Mouse (Mus musculus) brown adipose tissue, adult 24 weeks (tissue): ENCODE measurements around the gene Pik3ap1. TPM values are rescaled to one million over a fixed set of nuclear protein-coding genes. Genes with fewer than 3 reads are reported as not detected.
"Not testable (repeated sequence)": the region's sequence is repeated elsewhere in the genome, so short reads cannot be mapped to it uniquely, and the experiment has no call there.

Experiments used
- H3K27ac ChIP-seq: fragments of 200-500 bp; replicated peaks from 2 replicates; pipeline ENCODE4 v1.5.1; 2012; ENCODE audit warnings: low read depth, mild to moderate bottlenecking, low read length
- H3K4me1 ChIP-seq: fragments of 200-500 bp; 2 replicates; pipeline ENCODE4 v1.6.1; 2012; ENCODE audit warnings: low read length, mixed read lengths; ENCODE audit not compliant: control insufficient read depth, insufficient read depth, insufficient read length
- H3K4me3 ChIP-seq: fragments of 200-500 bp; 2 replicates; pipeline ENCODE4 v1.5.1; 2012; ENCODE audit warnings: low read depth, mild to moderate bottlenecking, low read length, moderate library complexity; ENCODE audit not compliant: insufficient read depth
- polyA plus RNA-seq: library from polyadenylated mRNA; stranded (reverse); fragments of >200 nt; gene quantifications from 2 replicates; pipeline ENCODE4 v1.2.4, GENCODE M21; 2012; ENCODE audit not compliant: missing spikeins, insufficient read depth, insufficient read length

Gene Pik3ap1
- polyA plus RNA-seq, 1 experiment, result 1.4 TPM

DNA sequence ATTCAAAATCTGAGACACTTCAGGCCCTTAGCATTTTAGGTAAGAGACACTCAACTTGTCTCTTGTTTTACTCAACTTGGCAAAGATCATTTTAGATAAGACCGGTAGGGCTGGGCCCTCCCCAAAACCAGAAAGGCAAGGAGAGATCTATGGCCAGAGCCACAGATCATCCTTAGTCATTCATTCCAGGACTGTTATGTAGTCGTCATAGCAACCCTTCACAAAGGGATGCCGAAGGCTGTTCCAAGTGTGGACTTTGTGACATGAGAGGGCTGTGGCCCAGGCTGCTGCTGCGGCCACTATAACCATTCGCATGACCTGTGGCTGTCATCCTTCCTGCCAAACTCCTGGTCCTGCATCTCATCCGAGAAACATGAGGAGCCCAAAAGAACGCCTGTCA, 54.5 kb downstream of the Pik3ap1 start:
- Histone ChIP-seq H3K27ac (no peak overlapping the region), H3K4me1 (no peaks in the 10 kb centered on the region), H3K4me3 (no peak overlapping the region)

DNA sequence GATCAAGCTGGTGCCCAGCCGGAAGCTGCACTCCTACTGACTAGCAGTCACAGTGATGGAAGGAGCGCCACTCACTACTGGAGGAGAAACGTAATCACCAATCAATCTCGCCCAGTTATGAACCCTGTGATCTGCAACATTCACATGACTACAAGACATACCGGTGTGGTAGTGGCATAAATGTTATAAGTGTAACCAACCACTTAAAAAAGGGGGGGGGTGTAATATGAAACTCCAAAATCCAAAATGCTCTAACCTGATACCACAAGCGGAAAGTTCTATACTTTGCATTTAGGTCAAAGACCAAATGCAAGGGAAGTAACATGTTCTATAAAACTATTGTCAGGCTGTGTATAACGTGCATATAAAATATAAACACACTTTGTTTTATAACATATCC, 54.9 kb downstream of the Pik3ap1 start:
- Histone ChIP-seq H3K27ac (no peak overlapping the region), H3K4me1 (no peaks in the 10 kb centered on the region), H3K4me3 (no peak overlapping the region)

DNA sequence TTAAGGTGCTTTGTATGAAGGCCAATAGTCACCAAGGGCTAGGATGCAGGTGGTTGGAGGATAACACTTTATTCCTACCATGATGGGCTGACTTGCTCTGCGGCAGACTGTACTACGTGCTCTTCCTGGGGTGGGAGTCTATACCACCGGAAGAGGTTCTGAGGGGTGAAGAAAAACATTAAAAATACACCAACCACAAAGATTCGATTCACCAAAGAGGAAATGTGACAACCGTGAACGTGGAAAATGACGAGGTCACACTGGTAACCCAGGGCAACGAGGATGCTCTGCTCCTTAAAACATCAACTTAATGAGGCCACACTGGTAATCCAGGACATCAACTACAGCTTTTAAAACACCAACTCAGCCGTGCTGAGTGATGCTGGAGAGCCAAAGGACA, 56.2 kb downstream of the Pik3ap1 start:
- no peak overlapping the region for H3K27ac ChIP-seq
- no peaks in the 10 kb centered on the region for H3K4me1 ChIP-seq
- H3K4me3 ChIP-seq, result no peak overlapping the region

DNA sequence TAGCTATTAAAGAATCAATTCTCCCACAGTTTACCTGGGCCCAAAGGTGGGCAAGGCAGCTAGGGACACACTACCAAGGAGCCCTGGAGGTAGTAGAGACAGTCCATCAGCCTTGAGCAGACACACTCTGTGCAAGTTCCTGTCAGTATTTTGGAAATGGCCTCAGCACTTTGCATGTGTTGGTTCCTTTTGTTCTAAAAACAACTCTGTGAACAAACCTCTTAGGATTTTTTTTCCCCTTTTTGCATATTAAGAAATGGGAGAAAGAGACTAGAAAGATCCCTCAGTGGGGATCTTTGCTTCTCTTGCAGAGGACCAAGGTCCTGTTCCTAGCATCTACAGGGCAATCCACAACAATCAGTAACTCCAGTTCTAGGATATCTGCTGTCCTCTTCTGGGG, 61.1 kb downstream of the Pik3ap1 start:
- Histone ChIP-seq H3K27ac (no peak overlapping the region), H3K4me1 (no peaks in the 10 kb centered on the region), H3K4me3 (no peak overlapping the region)

DNA sequence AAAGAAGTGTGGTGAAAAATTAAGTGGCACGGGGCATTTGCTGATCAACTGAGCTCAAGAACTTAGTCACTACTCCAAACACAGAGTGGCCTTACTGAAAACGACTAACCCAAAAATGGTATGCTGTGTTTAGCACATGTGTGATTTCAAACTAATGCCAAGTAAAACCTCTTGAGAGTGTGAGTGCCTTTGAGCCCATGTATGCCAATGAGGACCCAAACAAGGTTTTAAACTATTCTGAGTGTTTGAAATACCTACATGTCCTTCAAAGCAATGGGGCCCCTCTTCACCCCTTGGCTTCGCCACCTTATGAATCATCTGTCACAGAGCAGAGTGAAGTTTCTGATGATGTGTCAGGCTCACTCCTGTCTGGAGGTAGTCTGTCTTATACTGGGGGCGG, 61.8 kb downstream of the Pik3ap1 start:
- Histone ChIP-seq H3K27ac (no peak overlapping the region), H3K4me1 (no peaks in the 10 kb centered on the region)

DNA sequence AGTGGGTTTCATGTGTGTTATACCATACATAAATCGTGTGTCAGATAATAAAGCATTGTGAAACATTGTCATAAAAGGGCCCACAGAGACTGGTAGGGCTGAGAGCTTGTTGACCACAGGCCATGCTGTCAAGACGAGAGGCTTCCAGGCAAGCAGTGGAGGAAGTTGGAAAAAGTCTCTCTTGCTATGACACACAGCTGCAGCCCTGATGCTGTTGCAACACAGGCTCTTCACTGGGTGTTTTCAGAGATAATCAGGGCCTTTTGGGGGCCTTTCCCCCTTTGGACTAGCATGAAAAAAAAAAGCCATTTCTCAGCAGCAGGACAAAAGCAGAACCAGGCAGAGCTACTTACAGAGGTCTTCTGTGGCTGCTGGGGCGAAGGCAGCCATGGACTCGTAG, 63.8 kb downstream of the Pik3ap1 start:
- H3K4me3 ChIP-seq, result no peak overlapping the region
- no peaks in the 10 kb centered on the region for H3K4me1 ChIP-seq
- H3K27ac ChIP-seq, result peak overlapping the region; percentile 57

More for the DNA sequence above, 61.8 kb downstream of the Pik3ap1 start:
- no peak overlapping the region for H3K4me3 ChIP-seq

DNA sequence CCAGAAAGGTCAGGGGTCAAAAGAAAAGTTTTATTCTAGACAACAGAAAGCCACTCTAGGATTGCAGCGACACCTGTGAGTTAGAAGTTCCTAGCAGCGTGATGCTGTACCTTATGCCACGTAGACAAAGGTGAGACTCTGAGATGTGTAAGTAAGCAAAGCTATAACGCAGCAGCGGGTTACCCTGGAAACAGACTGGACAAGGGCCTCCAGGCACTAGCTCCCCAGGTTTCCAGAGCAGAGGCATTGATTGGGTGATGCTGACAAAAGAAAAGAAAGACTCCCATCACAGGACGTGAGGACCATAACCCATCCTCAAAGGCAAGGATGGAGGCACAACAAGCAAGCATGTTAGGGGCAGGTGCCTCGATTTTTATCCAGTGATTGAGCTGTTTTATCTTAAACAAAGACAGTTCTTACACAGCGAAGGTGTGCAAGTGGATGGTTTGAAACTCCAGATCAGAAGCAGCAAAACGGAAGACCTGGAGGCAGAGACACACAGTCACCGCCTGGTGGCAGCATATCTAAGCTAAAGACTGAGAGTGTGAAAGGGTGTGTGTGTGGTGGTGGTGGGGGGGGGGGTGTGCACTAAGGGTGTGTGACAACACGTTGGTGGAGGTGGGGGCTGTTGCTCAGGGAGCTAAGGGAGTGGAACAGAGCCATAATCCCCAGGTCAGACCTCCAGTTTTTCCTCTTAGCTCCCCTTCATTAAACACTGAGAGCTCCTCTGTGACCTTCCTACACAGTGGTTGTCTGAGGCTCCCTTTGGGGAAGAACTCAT, 67.4 kb downstream of the Pik3ap1 start:
- Histone ChIP-seq H3K4me3 (no peak overlapping the region), H3K27ac (no peak overlapping the region), H3K4me1 (no peaks in the 10 kb centered on the region)

DNA sequence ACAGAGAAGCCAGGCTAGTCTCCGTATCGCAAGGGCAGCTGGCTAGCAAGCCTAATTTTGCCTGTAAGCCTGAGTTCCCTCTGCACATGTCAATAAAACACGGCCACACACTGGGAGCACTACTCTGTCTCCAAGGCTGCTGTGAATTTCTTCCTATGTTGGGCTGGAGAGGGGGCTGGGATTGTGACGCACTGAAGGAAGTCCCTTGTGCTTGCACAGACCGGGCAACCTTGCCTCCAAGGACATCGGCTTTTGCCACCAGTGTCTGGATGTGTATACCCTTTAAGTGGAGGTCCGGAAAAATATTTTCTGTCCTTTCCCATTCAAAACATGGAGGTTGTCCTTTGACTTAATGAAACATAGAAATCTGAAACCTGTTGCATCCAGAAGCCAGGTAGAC, 70.2 kb downstream of the Pik3ap1 start:
- Histone ChIP-seq H3K4me3 (no peak overlapping the region), H3K27ac (no peak overlapping the region), H3K4me1 (no peaks in the 10 kb centered on the region)

DNA sequence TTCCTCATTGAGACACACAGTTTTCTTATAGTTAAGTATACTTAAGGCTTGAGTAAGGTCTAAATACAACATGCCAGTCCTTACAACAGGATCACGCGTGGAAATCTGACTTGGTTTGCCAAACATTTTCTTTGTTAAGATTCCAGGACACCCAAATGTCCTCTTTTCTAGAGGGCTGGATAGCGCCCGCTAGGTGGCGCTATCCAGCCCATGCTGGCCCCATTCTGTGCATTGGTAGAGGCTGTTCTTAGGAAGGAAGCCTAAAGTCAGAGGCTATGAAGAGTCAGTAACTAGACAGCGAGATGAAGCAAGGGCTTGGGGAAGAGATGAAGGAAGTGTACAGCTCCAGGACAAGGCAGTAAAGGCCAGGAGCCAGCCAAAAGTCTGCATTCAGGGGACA, 71.2 kb downstream of the Pik3ap1 start:
- H3K27ac ChIP-seq, result no peak overlapping the region
- H3K4me3 ChIP-seq, result no peak overlapping the region
- no peaks in the 10 kb centered on the region for H3K4me1 ChIP-seq

DNA sequence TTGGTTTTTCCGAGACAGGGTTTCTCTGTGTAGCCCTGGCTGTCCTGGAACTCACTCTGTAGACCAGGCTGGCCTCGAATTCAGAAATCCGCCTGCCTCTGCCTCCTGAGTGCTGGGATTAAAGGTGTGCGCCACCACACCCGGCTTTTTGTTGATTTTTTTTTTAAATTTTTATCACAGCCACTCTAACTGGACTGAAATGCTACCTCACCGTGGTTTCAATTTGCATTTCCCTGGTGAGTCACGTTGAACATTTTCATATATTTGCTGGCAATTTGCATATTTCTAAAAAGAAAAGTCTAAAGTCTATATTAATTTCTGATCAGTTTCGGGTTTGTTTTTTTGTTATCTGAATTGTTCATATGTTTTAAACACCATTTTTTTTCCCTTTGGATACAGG, 72.3 kb downstream of the Pik3ap1 start:
- H3K27ac ChIP-seq, H3K4me1 ChIP-seq, H3K4me3 ChIP-seq: not testable (repeated sequence)

DNA sequence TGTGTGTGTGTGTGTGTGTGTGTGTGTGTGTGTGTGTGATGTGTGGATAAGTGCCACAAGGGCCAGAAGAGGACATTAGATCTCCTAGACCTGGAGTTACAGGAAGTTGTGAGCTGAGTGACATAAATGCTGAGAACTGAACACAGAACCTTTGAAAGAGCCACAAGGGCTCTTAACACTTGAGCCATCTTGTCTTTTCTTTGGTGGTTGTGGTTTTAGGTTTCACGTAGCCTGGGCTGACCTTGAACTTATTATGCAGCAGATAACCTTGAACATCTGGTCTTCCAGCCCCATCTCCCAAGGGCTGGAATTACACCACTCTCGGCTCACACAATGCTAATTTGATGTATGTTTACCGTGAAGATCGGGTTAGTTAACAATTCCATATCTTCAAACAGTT, 72.9 kb downstream of the Pik3ap1 start:
- Histone ChIP-seq H3K27ac (no peak overlapping the region), H3K4me1 (no peaks in the 10 kb centered on the region)

DNA sequence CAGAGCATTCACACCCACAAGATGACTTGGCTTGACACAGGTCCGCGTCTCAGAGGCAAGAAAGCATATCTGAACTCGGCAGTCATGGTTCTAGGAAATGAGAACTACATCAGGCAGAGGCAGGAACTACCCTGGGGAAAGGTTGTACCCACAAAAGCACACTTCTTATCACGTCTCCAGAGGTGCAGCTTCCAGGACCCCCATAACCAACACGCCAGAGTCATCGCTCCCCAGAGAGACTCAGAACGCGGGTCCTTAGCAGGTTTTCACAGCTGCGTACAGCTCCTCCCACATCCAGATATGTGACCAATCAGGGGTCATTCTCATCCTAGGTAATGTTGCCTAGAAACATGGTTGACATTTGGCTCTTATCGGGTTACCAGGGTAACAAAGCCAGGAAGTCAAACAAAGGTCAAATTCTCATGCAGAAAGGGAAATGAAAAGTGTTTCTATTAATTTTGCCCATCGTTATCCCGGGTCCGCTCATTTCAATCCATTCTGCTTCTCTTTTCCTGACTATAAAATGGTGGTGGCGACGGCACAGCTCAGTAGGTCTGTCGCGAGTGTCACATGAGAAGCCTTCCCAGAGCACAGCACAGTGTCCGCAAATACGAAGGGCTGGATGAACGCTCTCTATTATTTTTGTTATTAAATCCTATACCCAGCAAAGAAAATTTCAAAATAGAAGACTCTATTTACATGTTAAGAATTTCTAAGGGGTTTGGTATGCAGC, 73.8 kb downstream of the Pik3ap1 start:
- H3K4me3 ChIP-seq, result 0 out of 2 replicates have a peak overlapping the region, but pooled peaks have one; percentile 22
- no peaks in the 10 kb centered on the region for H3K4me1 ChIP-seq
- no peak overlapping the region for H3K27ac ChIP-seq

More for the DNA sequence above, 72.9 kb downstream of the Pik3ap1 start:
- no peak overlapping the region for H3K4me3 ChIP-seq

DNA sequence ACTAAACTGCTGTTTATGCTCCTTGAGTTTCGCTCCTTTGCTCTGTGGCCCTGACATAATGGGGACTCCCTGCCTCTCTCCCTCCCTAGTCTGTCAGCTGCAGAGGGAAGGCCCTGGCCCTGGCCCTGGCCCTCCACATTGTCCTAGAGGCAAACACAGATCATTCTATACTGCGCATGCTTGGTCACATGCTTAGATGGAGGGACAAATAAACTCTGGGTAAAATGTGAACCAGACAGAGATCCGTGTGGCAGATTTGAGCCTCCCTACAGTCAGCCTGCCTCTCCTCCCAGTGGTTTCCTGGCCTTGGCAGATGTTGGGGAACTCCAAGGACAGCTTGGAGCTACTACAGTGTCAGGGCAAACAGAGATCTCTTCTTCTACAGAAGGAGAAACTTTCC, 81.0 kb downstream of the Pik3ap1 start:
- Histone ChIP-seq H3K4me1 (no peaks in the 10 kb centered on the region), H3K27ac (no peak overlapping the region), H3K4me3 (no peak overlapping the region)

DNA sequence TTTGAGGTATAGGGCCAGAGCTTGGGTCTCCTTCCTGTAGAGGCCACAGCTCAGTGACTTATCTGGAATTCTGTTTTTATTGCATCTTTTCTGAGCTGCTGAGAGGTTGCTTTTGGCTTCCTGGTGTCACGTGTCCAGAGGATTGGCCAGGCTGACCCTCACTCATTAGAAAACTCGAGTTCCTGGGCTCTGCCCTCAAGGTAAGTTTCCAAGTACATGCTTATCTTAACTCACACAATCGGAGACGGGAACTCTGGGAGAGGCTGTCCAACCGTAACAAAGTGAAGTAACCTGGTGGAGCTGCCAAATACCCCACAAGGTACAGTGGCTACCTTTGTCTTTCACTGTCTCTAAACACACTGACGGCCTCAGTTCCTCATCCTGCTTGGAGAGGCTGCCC, 81.5 kb downstream of the Pik3ap1 start:
- Histone ChIP-seq H3K4me3 (no peak overlapping the region), H3K4me1 (no peaks in the 10 kb centered on the region), H3K27ac (no peak overlapping the region)

DNA sequence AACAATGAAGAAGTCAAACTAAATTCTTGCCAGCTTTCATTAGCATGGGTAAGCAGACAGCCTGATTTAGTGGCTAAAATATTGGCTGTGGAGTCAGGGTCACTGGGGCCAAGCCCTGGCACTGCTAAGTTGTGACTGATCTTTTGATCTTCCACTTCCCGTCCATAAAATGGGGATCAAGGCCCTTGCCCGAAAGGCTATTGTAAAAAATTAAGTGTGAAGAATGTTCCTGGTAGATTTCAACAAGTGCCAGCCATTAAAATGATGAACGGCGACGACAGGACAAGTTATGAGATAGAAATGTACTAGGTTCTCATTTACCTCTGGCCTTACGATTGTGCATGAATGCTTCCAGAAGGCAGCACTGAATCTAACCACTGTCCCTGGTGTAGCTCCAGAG, 83.0 kb downstream of the Pik3ap1 start:
- Histone ChIP-seq H3K4me1 (no peaks in the 10 kb centered on the region), H3K27ac (no peak overlapping the region), H3K4me3 (no peak overlapping the region)

DNA sequence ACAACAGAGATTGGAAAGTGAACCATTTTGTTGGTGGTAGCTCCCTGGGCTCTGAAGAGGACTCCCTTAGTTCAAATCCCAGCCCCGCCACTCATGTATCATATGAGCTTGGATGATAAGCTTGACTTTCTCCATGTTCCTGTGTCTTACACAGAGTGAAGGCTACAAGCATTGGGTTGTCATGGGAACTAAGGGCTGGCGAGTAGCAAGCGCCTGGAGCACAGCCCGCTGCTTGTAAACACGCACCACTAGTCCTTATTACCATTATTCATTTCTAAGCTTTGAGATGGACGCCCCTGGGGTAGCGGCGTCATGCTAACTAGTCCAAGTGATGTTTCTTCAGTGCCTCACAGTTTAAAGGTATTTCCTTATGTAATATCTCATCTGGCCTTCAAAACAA, 85.5 kb downstream of the Pik3ap1 start:
- H3K4me3 ChIP-seq, result no peak overlapping the region
- no peaks in the 10 kb centered on the region for H3K4me1 ChIP-seq
- H3K27ac ChIP-seq, result no peak overlapping the region
